Mouse (Mus musculus) left cerebral cortex, postnatal 14 days (tissue): ENCODE data around the gene Stk16. TPM values are rescaled to one million over a fixed set of nuclear protein-coding genes. Genes with fewer than 3 reads are reported as not detected.
"Not testable (repeated sequence)": the region's sequence is repeated elsewhere in the genome, so short reads cannot be mapped to it uniquely, and the experiment has no call there.

ENCODE experiments used
- DNase-seq, 2 experiments: peaks; one replicate each; pipeline ENCODE4 v3.0.0; 2021 to 2022; ENCODE audit warnings: low spot score in 2 of 2, mixed read lengths in 1 of 2
- intact Hi-C: fragments of 180-260 bp; cut with DNase I; formaldehyde crosslinking; loops from one replicate; pipeline ENCODE4 v1.15.1; 2025
- total RNA-seq, 2 experiments: library from RNA; stranded (reverse); gene quantifications; 2 replicates each; pipeline ENCODE4 v1.2.3; 2021

Gene Stk16
- total RNA-seq, 2 experiments from 2014 or later = 85.6 to 92.2 TPM

GRCm38 (mm10) chr1:75230335-75230994 is 19.8 kb downstream of the Stk16 start:
- intact Hi-C loops = no loop called here

DNA sequence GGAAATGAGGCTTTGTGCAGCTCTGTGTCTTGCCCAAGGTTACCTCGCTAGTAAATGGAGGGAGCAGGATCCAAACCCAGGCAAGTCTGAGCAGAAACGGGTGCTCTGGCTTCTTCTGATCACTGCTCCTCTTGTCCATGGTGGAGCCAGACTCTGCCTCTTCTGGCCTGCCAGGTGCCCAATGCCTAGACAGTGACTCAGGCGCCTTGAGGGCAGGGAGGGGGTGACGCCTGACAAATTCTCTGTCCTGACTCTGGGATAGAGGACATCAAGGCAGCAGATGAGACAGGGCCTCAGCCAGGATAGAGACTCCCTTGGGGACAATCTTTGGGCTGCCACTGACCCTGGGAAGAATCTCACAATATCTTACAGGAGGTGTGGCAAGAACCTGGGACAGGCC is 20.6 kb downstream of the Stk16 start:
- intact Hi-C loops = no loop called here
- DNase-seq = no peak

More at GRCm38 (mm10) chr1:75230335-75230994, 19.8 kb downstream of the Stk16 start:
- no peak for DNase-seq

GRCm38 (mm10) chr1:75231664-75232152 is 21.1 kb downstream of the Stk16 start, which contains the start of gene A630095N17Rik:
A630095N17Rik (minus strand) TSS chr1:75232102.
- DNase-seq = no peak
- intact Hi-C loops = no loop called here

GRCm38 (mm10) chr1:75232489-75232888 is 21.9 kb downstream of the Stk16 start:
- intact Hi-C loops, DNase-seq: not testable (repeated sequence)

- DNase-seq = peak; percentile 71 to 87
- intact Hi-C loops = no loop called here
Observed at GRCm38 (mm10) chr1:75234606-75235005, 24.0 kb downstream of the Stk16 start.

DNA sequence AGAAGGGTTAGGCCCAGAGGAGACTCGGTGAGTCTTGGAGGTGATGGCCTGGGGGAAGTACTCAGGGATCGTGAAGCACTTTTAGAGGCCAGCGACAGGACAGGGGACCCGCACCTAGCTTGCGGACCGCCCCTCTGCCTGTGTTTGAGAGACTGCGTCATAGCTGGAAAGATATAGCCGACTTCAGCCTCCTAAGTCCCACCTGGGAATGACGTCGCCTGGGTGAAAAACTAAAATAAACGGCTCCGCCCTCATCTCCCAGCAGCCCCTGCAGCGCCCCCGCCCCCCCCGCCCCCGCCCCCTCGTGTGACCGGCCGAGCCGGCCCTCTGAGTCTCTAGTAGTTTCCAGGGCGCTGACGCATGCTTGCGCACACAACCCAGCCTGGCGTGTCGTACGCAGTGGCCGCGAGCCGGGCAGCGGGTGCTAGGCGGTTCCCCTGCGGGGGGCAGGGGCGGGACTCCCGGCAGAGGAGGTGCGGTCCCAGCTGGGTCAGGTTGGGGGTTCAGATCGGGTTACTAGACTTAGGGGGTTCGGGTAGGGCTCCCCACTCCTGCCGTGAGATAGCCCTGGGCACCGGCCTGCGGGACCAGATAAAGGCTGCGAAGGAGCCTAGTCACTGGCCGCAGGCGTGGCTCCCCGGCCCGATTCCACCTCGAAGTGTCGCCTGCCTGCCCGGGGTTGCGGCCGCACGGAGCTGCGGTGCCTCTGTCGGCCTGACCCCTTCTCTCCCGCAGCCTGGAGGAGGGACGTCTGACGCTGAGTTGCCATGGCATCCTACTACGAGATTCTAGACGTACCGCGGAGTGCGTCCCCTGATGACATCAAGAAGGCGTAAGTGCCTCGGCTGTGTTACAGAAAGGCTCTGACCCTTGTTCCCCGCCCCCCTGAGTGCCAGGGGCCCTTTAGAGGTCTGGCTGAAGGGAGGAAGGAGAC is 25.7 kb downstream of the Stk16 start, which contains the start of gene Dnajb2:
Dnajb2 (plus strand) TSS at position 290 of the 934 bp plus-strand sequence.
- DNase-seq = peak; percentile 77 to 82
- intact Hi-C loops = no loop called here

DNA sequence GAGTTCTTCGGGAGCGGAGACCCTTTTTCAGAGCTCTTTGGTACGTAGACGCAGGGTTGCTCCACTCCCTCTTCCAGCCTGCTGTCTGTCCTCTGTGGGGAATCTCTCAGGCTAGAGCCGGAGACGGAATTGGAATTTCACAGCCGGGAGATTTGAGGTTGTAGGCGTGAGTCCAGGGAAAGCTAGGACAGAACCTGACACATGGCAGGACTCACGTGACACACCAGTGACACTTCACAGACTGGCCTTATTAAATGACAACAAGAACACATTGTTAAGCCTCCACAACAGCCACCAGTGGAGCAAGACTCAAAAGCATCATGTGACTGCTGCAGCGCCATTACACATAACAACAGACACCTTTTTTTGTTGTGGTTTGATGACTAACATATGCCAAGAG is 29.0 kb downstream of the Stk16 start:
- DNase-seq = no peak

GRCm38 (mm10) chr1:75243411-75243810 is 32.8 kb downstream of the Stk16 start:
- intact Hi-C loops = no loop called here
- no peak for DNase-seq

More for the DNA sequence above, 29.0 kb downstream of the Stk16 start:
- intact Hi-C loops = no loop called here

DNA sequence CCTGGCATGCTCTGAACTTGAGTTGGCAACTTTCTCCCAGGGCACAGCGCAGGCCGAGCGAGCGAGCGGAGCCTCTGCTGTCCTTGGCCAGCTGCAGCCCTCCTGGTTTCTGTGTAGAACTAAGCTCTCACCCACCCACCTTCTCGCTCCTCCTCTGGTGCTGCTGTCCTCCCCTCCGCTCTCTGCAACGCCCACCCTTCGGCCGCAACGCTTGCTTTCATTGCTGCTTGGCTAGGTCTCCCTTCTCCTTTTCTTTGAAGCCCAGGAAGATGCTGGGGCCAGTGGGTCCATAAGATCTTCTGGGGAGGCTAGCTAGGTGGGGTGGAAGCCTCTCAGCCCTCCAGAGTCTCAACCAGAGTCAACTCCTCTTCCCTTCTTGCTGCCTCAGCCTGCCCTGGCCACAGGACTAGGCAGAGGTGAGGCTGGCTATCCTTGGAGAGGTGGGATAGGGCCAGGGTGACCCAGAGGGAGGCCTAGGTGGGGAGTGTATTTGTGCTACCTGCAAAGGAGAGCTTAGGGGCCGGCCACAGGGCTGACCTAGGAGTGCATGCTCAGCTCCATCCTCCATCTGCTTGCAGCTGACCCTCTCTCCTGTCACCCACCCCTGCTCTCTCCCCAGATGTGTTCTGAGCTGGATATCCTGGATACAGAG is 33.7 kb downstream of the Stk16 start:
- intact Hi-C loops = no loop called here
- no peak for DNase-seq

- intact Hi-C loops = no loop called here
- peak; percentile 72 to 77 for DNase-seq
Observed at GRCm38 (mm10) chr1:75244836-75245235, 34.2 kb downstream of the Stk16 start.

DNA sequence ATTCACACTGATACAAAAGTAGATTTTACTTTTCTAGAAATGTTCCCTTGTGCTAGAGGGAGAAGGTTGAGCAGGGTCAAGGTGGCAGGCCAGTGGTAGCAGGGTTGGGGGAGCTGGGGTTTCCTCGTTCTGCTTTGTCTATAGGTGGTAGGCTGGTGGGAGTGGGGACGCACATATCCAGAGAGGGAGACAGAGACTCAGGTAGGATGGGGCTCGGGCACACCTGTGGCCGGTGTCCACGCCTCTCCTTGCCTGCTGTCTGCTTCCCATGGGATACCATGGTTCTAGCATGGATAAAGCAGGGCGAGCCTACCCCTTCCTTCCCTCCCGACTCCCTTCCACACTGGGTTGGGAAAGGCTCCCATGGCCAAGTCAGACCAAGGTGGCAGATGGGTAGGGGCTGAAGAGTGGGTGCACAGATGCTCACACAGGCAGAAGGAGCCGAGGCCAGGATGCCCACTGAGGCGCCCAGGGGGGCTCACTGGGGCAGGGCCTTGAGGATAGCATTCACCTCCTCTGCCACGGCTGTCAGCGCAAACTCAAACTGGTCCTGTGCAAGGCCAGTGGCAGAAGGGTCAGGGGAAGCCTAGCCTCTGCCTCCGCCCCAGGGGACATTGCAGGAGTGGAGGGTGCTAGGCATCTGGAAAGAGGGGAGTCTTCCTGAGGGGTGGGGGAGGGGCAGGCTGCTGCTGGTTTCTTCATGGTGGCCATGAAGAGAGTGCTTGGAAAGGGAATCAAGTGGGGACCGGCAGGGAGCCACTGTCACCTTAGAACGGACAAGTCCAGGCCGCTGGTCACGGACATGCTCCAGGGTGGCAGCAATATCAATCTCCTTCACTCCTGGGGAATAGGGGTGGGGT is 36.7 kb downstream of the Stk16 start:
- DNase-seq = no peak
- intact Hi-C loops = no loop called here

GRCm38 (mm10) chr1:75248041-75248772 is 37.6 kb downstream of the Stk16 start:
- no peak for DNase-seq

GRCm38 (mm10) chr1:75250498-75250897 is 39.9 kb downstream of the Stk16 start:
- intact Hi-C loops = loop anchor here (5.0 kb wide), 1 partner anchor 33 kb away; the partner anchor contains the start of gene Tuba4a
- DNase-seq = no peak

More at GRCm38 (mm10) chr1:75248041-75248772, 37.6 kb downstream of the Stk16 start:
- intact Hi-C loops = no loop called here

DNA sequence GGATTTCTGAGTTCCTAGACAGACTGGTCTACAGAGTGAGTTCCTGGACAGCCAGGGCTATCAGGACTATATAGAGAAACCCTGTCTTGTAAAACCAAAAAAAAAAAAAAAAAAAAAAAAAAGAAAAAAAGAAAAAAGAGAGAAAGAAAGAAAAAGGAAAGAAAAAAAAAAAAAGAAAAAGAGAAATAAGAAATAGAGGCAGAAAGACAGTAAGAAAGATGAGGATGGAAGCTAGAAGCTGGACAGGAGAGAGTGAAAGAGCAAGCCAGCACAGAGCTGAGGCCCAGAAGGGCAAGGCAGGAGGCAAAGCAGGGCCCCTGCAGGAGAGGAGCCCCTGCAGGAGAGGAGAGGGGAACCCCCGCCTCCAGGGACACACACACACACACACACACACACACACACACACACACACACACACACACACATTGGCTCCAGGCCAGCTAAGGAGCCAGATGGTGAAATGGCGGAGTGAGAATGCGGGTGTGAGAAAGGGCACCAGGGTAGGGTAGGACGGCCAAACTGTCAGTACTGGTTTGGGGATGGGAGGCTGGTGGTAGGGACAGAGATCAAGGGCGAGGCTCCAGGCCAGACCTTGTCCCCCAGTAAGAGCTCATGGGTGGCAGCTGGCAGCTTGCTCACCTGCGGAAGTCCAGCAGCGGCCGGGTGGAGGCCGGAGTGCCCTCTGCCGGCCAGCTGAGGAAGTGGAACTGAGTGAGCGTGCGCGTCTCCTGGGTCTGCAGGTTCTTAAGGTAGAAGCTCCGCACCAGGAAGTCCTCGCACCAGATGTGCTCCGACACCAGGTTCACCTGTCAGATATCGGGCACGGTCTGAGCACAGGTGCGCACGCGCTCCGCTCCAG is 40.7 kb downstream of the Stk16 start:
- intact Hi-C loops = loop anchor here (5.0 kb wide), 1 partner anchor 34 kb away; the partner anchor contains the start of gene Tuba4a
- peak in 1 of 2 experiments; percentile 75 for DNase-seq

DNA sequence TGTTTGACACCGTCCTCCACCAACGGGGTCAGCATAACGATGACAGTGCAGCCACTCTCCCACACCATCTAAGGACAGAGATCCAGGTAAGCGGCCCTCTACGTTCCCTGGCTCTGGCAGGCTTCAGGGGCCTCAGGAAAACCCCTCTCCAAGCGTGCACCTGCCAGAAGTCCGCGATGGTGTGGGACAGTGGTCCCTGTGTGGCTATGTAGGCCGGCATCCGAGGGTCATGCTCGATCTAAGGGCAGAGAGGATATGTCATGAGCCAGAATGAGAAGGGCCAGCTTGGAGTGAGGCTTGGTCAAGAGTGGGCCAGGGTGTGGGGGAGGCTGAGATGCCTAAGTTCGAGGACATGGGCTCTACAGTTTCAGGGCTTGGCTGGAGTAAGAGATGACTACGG is 41.7 kb downstream of the Stk16 start:
- intact Hi-C loops = loop anchor here (5.0 kb wide), 1 partner anchor 35 kb away; the partner anchor contains the start of gene Tuba4a
- no peak for DNase-seq

DNA sequence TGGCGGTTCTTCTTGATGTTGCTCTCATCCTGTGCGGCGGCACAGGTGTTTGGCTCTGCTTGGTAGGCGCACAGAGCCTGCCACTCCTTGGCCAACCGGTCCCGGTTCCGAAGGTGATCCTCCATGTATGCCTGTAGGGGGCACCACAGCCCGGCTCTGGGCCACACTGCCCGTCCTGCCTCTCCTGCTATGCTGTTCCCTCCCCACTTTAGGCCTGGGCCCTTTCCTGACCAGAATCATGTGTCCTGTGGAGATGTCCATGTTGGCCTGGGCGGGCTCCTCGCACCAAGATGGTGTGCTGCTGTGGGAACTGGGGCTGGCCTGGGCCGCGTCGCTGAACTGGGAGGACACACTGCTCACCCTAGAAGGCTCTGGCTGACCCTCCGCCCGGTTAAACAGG is 42.4 kb downstream of the Stk16 start:
- intact Hi-C loops = loop anchor here (5.0 kb wide), 1 partner anchor 36 kb away; the partner anchor contains the start of gene Tuba4a
- DNase-seq = peak in 1 of 2 experiments; percentile 17
